Mouse (Mus musculus) small intestine, adult 2 months (tissue): ENCODE results near the gene Pms1.
"Not testable (repeated sequence)": the region's sequence is repeated elsewhere in the genome, so short reads cannot be mapped to it uniquely, and the experiment has no call there.

Experiments
- CTCF ChIP-seq: fragments of 200-500 bp; IDR thresholded peaks from 2 replicates; pipeline ENCODE4 v1.5.1; 2012; ENCODE audit warnings: low read depth, mild to moderate bottlenecking, control low read depth, inconsistent platforms, low read length, moderate library complexity, mixed read lengths; ENCODE audit not compliant: insufficient replicate concordance, insufficient read length; ENCODE audit errors: extremely low read depth
- POLR2A ChIP-seq: fragments of 200-500 bp; IDR thresholded peaks from 2 replicates; pipeline ENCODE4 v1.6.1; 2012; ENCODE audit warnings: low read depth, mild to moderate bottlenecking, control low read depth, inconsistent platforms, low read length, moderate library complexity

DNA sequence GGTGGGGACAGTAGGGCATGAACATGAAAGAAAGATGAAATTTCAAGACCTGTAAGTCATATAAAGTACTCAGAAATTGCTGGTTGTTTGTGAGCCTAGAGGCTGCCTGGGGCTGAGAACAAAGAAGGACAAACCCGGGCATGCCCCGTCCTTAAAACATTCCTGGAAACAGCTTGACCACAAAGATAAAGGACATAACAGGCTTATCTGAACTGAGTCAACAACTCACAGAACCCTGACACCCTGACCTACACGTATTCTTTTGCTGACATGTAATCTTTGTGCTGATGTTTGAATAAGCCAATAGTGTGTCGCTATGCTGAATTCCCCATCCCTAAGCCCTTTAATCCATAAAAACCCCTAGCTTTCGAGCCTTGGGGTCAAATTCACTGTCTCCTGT, 36.7 kb upstream of the Pms1 start:
- not testable (repeated sequence) for TF ChIP-seq CTCF, POLR2A
